In genomic region chr8:47729324-47729723, GRCm38 (mm10) we compare ENCODE assay signal across 27 mouse cellular contexts.
"Had no signal": no experiment of that assay in that cellular context is flagged by ENCODE, and none has a peak within 500 bp of the region (broad histone marks: within the 10 kb centered on the region; RNA-seq: fewer than 3 reads in every experiment).

No protein-coding gene starts in this region.

- H3K9me3 ChIP-seq: embryonic facial prominence, embryonic 10.5 days; embryonic facial prominence, embryonic 12.5 days; embryonic facial prominence, embryonic 13.5 days; embryonic facial prominence, embryonic 15.5 days; forebrain, embryonic 12.5 days; forebrain, embryonic 13.5 days; forebrain, embryonic 15.5 days had no signal

- DNase-seq: cerebellum, adult 9-10 months; cerebellum, adult 9-11 months; cerebellum, postnatal 10 days; cerebellum, postnatal 14 days; cerebellum, postnatal 25 days; cerebellum, postnatal 36 days; embryo, embryonic 11 days; forebrain, postnatal 0 days; gastrocnemius, adult 2 months; gastrocnemius, postnatal 10 days; gastrocnemius, postnatal 14 days; gastrocnemius, postnatal 25 days; gastrocnemius, postnatal 36 days; heart, adult 11 months; heart, adult 18-20 months; heart, adult 2 months had no signal

- H3K4me2 ChIP-seq: embryonic facial prominence, embryonic 12.5 days; embryonic facial prominence, embryonic 13.5 days; embryonic facial prominence, embryonic 15.5 days; forebrain, embryonic 12.5 days; forebrain, embryonic 13.5 days; forebrain, embryonic 15.5 days had no signal

- H3K27ac ChIP-seq: embryonic facial prominence, embryonic 10.5 days; embryonic facial prominence, embryonic 12.5 days; embryonic facial prominence, embryonic 13.5 days; embryonic facial prominence, embryonic 15.5 days; forebrain, embryonic 10.5 days; forebrain, embryonic 12.5 days; forebrain, embryonic 13.5 days; forebrain, embryonic 15.5 days; gastrocnemius, adult 2 months; heart, adult 2 months had no signal

- H3K36me3 ChIP-seq: embryonic facial prominence, embryonic 10.5 days; embryonic facial prominence, embryonic 12.5 days; embryonic facial prominence, embryonic 13.5 days; embryonic facial prominence, embryonic 15.5 days; forebrain, embryonic 10.5 days; forebrain, embryonic 12.5 days; forebrain, embryonic 15.5 days had no signal

- H3K4me3 ChIP-seq: embryonic facial prominence, embryonic 10.5 days; embryonic facial prominence, embryonic 12.5 days; embryonic facial prominence, embryonic 13.5 days; embryonic facial prominence, embryonic 15.5 days; erythroblast, embryonic 14.5 days; forebrain, embryonic 10.5 days; forebrain, embryonic 12.5 days; forebrain, embryonic 13.5 days; forebrain, embryonic 15.5 days; gastrocnemius, adult 2 months; heart, adult 2 months had no signal

- ATAC-seq: forebrain, embryonic 13.5 days; forebrain, embryonic 14.5 days; forebrain, embryonic 15.5 days; forebrain, embryonic 16.5 days; forebrain, postnatal 0 days had no signal

- H3K27me3 ChIP-seq: embryonic facial prominence, embryonic 12.5 days; embryonic facial prominence, embryonic 13.5 days; embryonic facial prominence, embryonic 15.5 days; forebrain, embryonic 15.5 days had no signal

- H3K9ac ChIP-seq: embryonic facial prominence, embryonic 12.5 days; embryonic facial prominence, embryonic 13.5 days; embryonic facial prominence, embryonic 15.5 days; forebrain, embryonic 12.5 days; forebrain, embryonic 13.5 days; forebrain, embryonic 15.5 days; forebrain, postnatal 0 days had no signal

- H3K4me1 ChIP-seq: embryonic facial prominence, embryonic 12.5 days; embryonic facial prominence, embryonic 13.5 days; embryonic facial prominence, embryonic 15.5 days; forebrain, embryonic 15.5 days had no signal
